ENCODE assay signal across 14 mouse cellular contexts in the genomic region with DNA sequence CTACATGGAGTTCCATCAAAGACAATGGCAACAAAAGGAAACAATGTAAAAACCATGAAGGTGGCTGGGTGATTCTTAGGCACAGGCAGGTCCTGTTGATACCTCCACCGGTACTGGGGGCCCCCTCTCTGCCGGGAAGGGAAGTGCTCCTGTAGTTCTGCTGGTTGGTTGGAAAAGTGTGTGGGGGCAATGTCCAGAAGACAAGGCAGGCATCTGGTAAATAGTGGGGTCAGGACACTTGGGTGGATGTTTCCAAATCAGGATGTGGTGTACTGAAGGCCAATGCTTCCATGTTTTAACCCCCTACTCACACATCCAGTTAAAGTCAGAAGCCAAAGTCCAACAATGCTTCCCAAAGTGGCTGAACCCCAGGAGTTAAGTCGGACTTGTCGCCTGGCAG. TPM values are rescaled to one million over a fixed set of nuclear protein-coding genes. Genes with fewer than 3 reads are reported as not detected.
A peak's percentile ranks its signal among the peaks of the same experiment; 100 is the strongest.
DNase-seq lines count a peak whose midpoint lies in the region; ATAC-seq and TF ChIP-seq lines count a peak whose summit lies in the region.
"Had no signal": no experiment of that assay in that cellular context is flagged by ENCODE, and none has a peak within 500 bp of the region (broad histone marks: within the 10 kb centered on the region; RNA-seq: fewer than 3 reads in every experiment).

No protein-coding gene starts in this region.

- H3K4me2 ChIP-seq in liver, embryonic 16.5 days (ENCODE audit: low read depth, low read length): no peak overlapping the region
- no peak overlapping the region for H3K4me2 ChIP-seq in heart, embryonic 12.5 days
- H3K4me2 ChIP-seq in neural tube, embryonic 15.5 days: no peak overlapping the region
- H3K4me2 ChIP-seq: stomach, embryonic 15.5 days had no signal

- TF ChIP-seq CTCF in kidney, adult 2 months (conservative IDR thresholded peaks at IDR 0.05; ENCODE audit: insufficient read depth, insufficient read length, low read depth, low read length): peak; percentile 36

- DNase-seq in kidney, adult 2 months: no peak
- DNase-seq in kidney, postnatal 10 days: no peak
- peak; percentile 36 for DNase-seq in 416B (ENCODE audit: low read depth)
- DNase-seq in layer of hippocampus, postnatal 14 days (ENCODE audit: low spot score in 2 of 2): no peak

- H3K4me1 ChIP-seq in kidney, adult 2 months (ENCODE audit: control insufficient read depth, insufficient read depth, low read length): peaks cover 5% of the 10 kb centered on the region; the same call in 1 of the 2 replicates
- no peaks in the 10 kb centered on the region; the same call in none of the 2 replicates for H3K4me1 ChIP-seq in liver, embryonic 16.5 days (ENCODE audit: control insufficient read depth, low read depth, low read length)
- H3K4me1 ChIP-seq in heart, embryonic 12.5 days (replicated peaks): no peaks in the 10 kb centered on the region
- 0 out of 2 replicates have a peak, but pooled peaks cover 3% of the 10 kb centered on the region for H3K4me1 ChIP-seq in neural tube, embryonic 15.5 days
- H3K4me1 ChIP-seq: limb, embryonic 13.5 days; stomach, embryonic 15.5 days had no signal

- no peak overlapping the region for H3K4me3 ChIP-seq in kidney, adult 2 months (ENCODE audit: insufficient read depth, low read depth, low read length)
- H3K4me3 ChIP-seq in liver, embryonic 16.5 days (ENCODE audit: low read depth, low read length): no peak overlapping the region
- H3K4me3 ChIP-seq in heart, embryonic 12.5 days: no peak overlapping the region
- no peak overlapping the region for H3K4me3 ChIP-seq in neural tube, embryonic 15.5 days (replicated peaks)
- H3K4me3 ChIP-seq: heart, embryonic 10.5 days; hindbrain, embryonic 10.5 days; limb, embryonic 13.5 days; stomach, embryonic 15.5 days had no signal

- ATAC-seq in granulocyte monocyte progenitor cell, adult 5-6 weeks (replicated peaks; ENCODE audit: poor library complexity, severe bottlenecking): peak; percentile 40
- peak; percentile 60 for ATAC-seq in liver, embryonic 16.5 days (ENCODE audit: low read depth)
- ATAC-seq in heart, embryonic 12.5 days (ENCODE audit: insufficient number of reproducible peaks, low FRiP score): no peak
- no peak for ATAC-seq in neural tube, embryonic 15.5 days (ENCODE audit: low FRiP score)
- ATAC-seq: midbrain, embryonic 16.5 days had no signal

- H3K9ac ChIP-seq in liver, embryonic 16.5 days (ENCODE audit: low read depth, low read length): no peak overlapping the region
- H3K9ac ChIP-seq in heart, embryonic 12.5 days: no peak overlapping the region
- no peak overlapping the region for H3K9ac ChIP-seq in neural tube, embryonic 15.5 days (replicated peaks)
- H3K9ac ChIP-seq: limb, embryonic 13.5 days; stomach, embryonic 15.5 days had no signal

- no peak overlapping the region for H3K27ac ChIP-seq in kidney, adult 2 months (ENCODE audit: insufficient read depth, low read depth, low read length)
- H3K27ac ChIP-seq in liver, embryonic 16.5 days (ENCODE audit: low read length): peak overlapping the region; percentile 44
- H3K27ac ChIP-seq in heart, embryonic 12.5 days (ENCODE audit: poor library complexity, severe bottlenecking): no peak overlapping the region
- H3K27ac ChIP-seq in neural tube, embryonic 15.5 days (replicated peaks): no peak overlapping the region
- H3K27ac ChIP-seq: heart, embryonic 10.5 days; hindbrain, embryonic 10.5 days; limb, embryonic 13.5 days; stomach, embryonic 15.5 days had no signal

- H3K27me3 ChIP-seq in kidney, adult 2 months (replicated peaks; ENCODE audit: control insufficient read depth, insufficient read depth, low read length): no peaks in the 10 kb centered on the region
- no peaks in the 10 kb centered on the region for H3K27me3 ChIP-seq in liver, embryonic 16.5 days (ENCODE audit: control insufficient read depth, insufficient read depth, low read depth, low read length)
- H3K27me3 ChIP-seq in heart, embryonic 12.5 days (replicated peaks): no peaks in the 10 kb centered on the region
- no peaks in the 10 kb centered on the region for H3K27me3 ChIP-seq in neural tube, embryonic 15.5 days (replicated peaks)
- H3K27me3 ChIP-seq: limb, embryonic 13.5 days; stomach, embryonic 15.5 days had no signal

- no peaks in the 10 kb centered on the region for H3K9me3 ChIP-seq in liver, embryonic 16.5 days (replicated peaks; ENCODE audit: control insufficient read depth, low read length)
- H3K9me3 ChIP-seq in heart, embryonic 12.5 days (replicated peaks): 0 out of 2 replicates have a peak, but pooled peaks cover 2% of the 10 kb centered on the region
- no peaks in the 10 kb centered on the region for H3K9me3 ChIP-seq in neural tube, embryonic 15.5 days (replicated peaks)
- H3K9me3 ChIP-seq: heart, embryonic 10.5 days; hindbrain, embryonic 10.5 days; limb, embryonic 13.5 days; stomach, embryonic 15.5 days had no signal

- no peak for TF ChIP-seq POLR2A in kidney, adult 2 months (IDR thresholded peaks at IDR 0.05; ENCODE audit: low read depth, low read length)

- WGBS in kidney, adult 2 months: 78% methylated on average over 4 of the region's 4 CpGs
- 61% methylated on average over 4 of the region's 4 CpGs for WGBS in liver, embryonic 16.5 days (ENCODE audit: insufficient replicate concordance)
- 76% methylated on average over 4 of the region's 4 CpGs for WGBS in heart, embryonic 12.5 days
- 88% methylated on average over 4 of the region's 4 CpGs for WGBS in neural tube, embryonic 15.5 days

- no peaks in the 10 kb centered on the region for H3K36me3 ChIP-seq in kidney, adult 2 months (ENCODE audit: control insufficient read depth, insufficient read depth, low read length)
- H3K36me3 ChIP-seq in liver, embryonic 16.5 days (ENCODE audit: control insufficient read depth, insufficient read depth): no peaks in the 10 kb centered on the region
- H3K36me3 ChIP-seq in heart, embryonic 12.5 days: no peaks in the 10 kb centered on the region
- peaks cover 5% of the 10 kb centered on the region; the same call in 1 of the 2 replicates for H3K36me3 ChIP-seq in neural tube, embryonic 15.5 days
- H3K36me3 ChIP-seq: heart, embryonic 10.5 days; stomach, embryonic 15.5 days had no signal

RNA-seq across cellular contexts. Expression of a gene that starts 17.9 kb away (rescaled TPM):
- 0.19 and 0.34 TPM in 2 replicates for polyA plus RNA-seq in kidney, adult 2 months (2012; rRNA removed)
- 1.1 TPM in 1 of 2 replicates, not detected in the other for total RNA-seq in granulocyte monocyte progenitor cell, adult 5-6 weeks (2014; fragmentation: Nextera tagmentation)
- 0.67 TPM in 1 of 2 replicates, not detected in the other for total RNA-seq in granulocyte monocyte progenitor cell, adult 5-6 weeks (2017)
- polyA plus RNA-seq in liver, embryonic 16.5 days (2015; fragmentation: Nextera tagmentation; extraction: Ambion mirVana): 0.14 and 0.16 TPM in 2 replicates
- 0.14 TPM in 1 of 2 replicates, not detected in the other for polyA plus RNA-seq in heart, embryonic 12.5 days (2016; fragmentation: Nextera tagmentation; extraction: Ambion mirVana)
- 5.3 and 5.4 TPM in 2 replicates for polyA plus RNA-seq in neural tube, embryonic 15.5 days (2015; fragmentation: Nextera tagmentation; extraction: Ambion mirVana)
- total RNA-seq in layer of hippocampus, postnatal 14 days (2021): 10 to 100 TPM; 13.3 to 15.5 TPM
- polyA plus RNA-seq: C2C12 had no signal

Comparison
In these comparisons a context has a peak if more than half of its experiments do, and no peak if none do; other contexts are left out.
1. ATAC-seq: peak in granulocyte monocyte progenitor cell, adult 5-6 weeks (single experiment) and liver, embryonic 16.5 days (single experiment); none in heart, embryonic 12.5 days (single experiment) and neural tube, embryonic 15.5 days (single experiment).